Mouse (Mus musculus) heart, adult 9 months (tissue): ENCODE data around the gene Macf1.
"Not testable (repeated sequence)": the region's sequence is repeated elsewhere in the genome, so short reads cannot be mapped to it uniquely, and the experiment has no call there.

Experiments
- DNase-seq, 2 experiments: peaks; one replicate each; pipeline ENCODE4 v3.0.0; 2022; ENCODE audit warnings: low spot score in 2 of 2

Macf1 gene

DNA sequence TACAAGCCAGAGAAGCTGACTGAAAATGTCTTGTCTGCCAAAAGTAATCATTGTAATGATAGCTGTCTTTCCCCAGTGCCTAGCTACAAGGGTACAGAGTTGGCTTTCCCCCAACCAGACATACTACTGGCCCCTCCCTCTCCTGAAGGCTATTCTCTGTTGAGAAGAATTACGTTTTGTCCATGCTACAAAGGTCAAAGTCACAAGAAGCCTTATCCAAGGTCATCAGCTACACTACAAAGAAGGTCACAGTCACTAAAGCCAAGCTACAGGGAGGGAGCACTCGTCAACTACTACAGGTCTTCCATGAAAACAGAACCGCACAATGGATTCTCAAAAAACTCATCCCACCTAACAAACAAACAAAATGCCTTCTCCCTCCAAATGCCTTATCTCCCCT is 49.7 kb downstream of the Macf1 start:
- no peak for DNase-seq

DNA sequence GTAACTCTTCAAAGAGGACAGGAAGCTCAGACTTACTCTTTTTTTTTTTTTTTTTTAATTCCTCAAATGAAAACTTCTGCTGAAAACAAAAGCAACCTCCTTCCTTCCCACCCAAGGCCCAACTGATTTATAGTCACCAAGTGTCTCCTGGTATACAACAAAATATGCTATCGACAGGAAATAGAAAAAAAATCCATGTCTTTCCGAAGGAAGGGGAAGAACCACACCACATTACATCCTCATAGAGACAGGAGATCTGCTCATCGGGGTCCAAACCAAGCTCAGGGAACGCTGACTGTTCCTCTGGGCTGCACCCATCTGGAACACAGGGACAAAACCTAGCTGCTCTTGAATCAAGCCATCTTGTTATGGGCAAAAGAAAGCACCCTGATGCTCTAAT is 50.3 kb downstream of the Macf1 start:
- peak in 1 of 2 experiments; percentile 28 for DNase-seq

DNA sequence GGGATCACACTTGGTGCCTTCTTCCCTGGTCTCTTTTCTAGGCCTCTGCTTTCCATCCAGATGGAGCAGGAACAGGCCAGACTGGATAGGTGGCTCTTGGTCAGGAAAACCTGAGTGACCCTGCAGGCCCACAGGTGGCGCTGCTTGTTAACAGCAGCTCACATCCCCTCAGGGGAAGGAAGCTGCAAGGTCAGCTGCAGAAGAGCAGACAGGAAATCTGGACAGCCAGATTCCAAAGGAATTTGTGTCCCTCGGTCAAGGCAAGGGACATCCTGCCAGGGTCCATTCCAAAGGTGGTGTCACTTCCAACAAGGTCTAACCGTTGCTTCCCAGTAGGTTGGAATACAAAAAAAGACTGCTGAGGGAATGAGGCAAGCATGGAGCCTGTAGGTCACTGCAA is 50.8 kb downstream of the Macf1 start:
- peak; percentile 77 to 89 for DNase-seq

DNA sequence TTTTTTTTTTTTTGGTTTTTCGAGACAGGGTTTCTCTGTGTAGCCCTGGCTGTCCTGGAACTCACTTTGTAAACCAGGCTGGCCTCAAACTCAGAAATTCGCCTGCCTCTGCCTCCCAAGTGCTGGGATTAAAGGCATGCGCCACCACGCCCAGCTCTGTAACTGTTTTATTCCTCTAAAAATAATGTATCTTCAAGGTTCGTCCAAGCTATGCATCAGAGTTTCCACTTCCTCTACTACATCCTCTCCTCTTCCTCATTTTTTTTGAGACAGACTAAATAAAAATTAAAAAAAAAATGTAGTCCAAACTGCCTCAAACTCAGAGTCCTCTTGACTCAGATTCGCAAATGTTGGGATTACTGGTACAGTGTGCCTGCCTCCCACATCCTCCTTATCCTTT is 52.0 kb downstream of the Macf1 start:
- DNase-seq, result not testable (repeated sequence)

DNA sequence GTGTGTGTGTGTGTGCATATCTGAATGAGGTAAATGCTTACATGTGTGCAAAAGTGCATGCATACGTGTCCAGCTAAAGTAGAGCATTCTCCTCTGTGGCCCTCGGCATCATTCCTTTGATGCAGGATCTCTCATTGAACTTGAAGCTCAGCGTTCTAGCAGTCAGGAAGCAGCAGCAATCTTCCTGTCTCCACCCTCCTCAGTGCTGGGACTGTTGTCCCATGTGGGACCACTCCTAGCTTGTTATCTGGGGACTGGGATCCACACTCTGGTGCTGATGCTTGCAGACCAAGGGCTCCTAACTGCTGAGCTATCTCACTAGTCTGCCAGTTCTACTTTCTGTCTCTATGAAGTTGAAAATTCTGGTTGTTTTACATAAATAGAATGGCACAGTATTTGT is 52.5 kb downstream of the Macf1 start:
- DNase-seq, result no peak

DNA sequence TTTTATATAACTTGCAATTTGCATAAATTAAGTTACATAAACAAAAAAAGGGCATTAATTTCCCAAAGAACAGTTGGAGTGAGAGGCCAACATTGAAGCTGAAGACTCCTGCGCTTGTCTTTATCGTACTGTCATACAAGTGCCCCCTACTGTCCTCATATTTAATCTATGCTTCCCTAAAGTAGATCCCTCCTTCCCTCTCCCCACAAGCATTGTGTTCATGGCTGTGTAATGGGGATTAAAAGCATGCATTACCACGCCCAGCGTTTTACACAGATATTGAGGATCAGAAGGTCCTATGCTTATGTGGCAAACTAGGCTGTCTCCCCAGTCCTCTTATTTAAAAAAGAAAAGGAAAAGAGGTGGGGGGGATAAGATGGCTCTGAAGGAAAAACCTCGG is 56.5 kb downstream of the Macf1 start:
- DNase-seq, result no peak

DNA sequence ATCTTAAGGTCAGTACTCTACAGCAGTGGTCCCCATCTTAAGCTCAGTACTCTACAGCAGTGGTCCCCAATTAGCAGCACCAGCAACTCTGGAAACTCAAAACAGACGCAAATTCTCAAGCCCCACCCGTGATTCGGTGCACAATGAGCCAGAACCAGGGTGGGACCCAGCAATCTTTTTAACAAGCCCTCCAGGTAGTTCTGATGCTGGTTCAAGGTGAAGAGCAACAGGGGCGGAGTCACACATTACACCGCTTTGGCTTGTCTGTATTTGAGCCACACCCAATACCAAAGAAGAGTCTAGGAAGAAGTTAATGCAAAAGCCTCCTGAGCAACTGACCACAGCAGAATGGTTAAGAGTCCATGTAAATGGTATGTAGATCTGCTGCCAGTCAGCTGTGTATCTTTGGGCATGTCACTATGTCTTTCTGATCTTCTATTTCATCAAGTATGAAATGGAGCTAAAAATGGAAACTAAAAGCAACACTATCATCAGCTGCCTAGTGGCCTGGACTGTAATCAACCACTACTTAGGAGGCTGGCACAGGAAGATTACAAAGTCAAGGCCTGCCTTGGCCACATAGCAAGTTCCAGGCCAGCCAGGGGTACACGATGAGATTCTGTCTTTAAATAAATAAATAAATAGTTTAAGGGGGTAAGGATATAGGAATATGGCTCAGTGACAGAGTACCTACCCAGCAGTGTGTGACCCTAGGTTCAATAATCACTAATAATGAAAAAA is 58.7 kb downstream of the Macf1 start:
- DNase-seq, result no peak

DNA sequence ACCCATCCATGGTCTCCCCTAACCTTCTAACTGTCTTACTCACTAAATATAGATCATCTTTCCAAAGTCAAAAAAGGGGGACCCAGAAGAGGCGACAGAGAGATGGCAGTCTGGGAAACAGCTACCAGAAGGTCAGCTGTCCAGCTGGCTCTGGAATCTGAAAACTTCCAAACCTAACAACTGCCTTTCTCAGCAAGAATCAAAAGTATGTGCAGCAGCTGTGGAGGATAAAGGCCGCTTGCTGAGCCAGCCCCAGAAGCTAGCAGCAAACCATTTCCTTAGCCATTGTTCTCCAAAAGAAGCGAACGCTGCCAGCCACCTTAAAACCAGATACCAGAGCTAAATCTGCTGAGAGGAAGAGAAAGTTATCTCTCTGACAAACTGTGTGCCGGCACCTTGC is 59.7 kb downstream of the Macf1 start:
- peak; percentile 43 to 55 for DNase-seq

DNA sequence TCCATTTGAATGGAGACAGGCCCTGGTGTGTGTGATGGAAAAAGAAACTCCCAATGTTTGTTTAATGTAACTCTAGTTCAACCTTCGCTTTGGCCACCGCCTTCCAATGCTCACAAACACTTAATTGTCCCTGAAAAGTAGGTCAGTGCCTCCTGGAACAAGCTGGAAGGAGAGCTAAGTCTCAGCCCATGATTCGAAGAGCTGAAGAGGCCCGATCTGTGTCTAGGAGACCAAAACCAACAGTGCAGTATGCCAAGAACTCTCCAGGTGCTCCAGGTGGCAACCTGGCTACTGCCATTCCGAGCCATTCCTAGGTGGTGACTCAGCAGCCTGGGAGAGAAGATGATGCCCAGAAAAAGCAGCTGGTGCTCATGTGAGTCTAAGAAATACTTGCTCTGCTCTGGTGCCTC is 60.4 kb downstream of the Macf1 start:
- DNase-seq, result no peak

DNA sequence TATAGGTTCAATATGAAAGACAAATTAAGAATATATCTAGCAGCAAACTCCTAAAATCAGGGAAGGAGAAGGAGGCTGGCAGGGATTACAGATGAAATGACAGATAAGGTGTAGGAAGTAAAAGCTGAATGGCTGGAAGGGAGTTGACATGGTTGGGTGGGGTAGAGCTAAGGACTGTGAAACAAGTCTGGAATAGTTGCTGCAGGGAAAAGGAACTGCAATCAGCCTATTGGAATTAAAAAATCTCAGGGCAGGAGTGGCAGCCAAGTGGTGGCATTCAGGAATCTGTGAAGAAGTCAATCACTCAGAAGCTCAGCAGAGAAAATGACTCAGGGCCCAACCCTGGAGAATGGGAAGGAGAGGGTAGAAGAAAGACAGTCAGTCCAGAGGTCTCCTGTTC is 62.4 kb downstream of the Macf1 start:
- DNase-seq, result no peak

DNA sequence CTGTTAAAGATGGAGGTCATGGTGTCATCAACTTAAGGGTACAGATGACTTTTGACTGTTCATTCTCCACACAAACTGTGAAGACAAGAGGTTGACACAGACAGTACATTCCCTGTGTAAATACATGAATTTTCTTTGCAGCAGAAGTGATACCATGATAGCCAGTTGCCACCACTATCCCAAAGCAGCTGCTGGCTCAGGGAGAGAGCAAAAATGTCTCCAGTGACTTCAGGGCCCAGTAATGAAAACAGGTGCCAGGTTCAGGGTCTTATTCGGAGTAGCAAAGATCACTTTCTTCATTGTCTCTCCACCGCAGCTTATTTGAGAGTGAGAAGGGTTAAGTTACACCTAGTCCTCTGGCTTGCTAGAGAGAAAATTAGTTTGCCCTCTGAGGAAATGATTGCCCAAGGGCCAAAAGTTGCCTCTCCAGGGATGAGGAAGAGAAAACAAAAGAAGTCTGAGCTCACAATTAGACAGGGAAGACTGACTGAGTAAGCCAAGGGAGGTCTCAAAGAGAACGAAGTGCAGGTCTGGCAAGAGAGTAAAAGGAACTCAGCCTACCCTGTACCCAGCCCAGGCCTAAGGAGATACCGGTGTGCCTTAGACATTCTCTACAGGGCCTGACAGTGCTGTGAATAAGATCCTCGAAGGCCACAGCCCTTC is 66.3 kb downstream of the Macf1 start:
- DNase-seq, result no peak

DNA sequence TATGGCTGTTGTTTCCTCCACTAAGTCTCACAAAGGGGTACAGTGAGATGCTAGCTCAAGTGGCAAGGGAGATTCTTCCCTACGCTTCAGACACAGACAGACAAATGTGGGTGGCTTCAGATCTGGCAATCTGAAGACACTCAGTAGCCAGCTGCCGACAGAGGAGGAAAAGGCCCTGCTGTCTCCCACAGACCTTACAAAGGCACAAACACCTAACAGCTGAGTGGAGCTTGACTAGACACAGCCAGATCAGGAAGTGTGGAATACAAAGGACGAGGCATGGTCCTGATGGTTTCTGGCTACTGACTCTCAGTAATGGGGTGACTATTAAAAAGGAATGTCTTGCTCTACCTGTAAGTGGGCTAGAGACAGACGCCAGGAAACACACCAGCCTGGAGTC is 67.2 kb downstream of the Macf1 start:
- no peak for DNase-seq

DNA sequence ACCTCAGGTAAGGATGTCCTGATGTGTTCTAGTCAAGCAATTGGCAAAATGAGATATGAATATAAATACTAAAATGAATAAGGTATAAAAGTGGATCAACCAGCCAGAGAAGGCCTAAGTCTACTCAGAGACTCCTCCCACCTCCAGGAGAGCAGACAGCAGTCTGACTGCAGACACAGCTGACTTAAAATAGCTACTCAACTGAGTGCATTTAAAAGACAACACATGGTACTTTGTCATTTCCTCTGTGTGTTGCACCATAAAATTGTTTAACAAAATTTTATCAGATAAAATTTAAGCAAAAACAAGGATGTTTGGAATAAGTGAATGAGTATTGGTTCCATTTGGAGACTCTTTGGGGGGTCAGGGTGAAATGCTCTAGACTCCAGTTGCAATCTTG is 67.7 kb downstream of the Macf1 start:
- DNase-seq, result no peak

DNA sequence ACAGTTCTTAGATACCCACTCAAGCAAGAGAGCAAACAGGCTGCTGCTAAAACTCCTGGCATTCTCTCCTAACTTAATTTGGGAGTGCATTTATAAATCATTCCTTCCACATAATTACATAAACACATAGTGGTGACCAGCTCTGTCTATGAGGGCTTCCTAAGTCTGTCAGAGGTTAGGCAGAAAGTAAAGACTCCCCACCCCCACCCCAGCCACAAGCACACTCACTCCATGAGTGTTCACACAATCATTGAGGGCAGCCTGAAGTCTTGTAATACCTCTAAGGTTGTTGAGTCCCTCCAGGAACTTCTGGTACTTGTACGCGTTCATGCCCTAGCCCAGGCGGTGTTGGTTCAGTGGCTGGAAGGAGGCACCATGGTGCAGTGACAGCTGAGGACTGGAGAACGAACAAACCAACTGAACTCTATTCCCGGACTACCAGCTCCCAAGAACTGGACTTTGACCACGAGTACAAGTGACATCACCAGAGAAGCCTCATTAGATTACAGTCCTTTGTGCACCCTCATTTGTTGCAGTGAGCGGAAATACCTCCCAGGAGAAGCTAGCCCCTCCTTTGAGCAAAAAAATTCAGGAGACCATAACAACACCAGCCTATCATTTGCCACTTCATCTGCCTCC is 70.7 kb downstream of the Macf1 start:
- no peak for DNase-seq

DNA sequence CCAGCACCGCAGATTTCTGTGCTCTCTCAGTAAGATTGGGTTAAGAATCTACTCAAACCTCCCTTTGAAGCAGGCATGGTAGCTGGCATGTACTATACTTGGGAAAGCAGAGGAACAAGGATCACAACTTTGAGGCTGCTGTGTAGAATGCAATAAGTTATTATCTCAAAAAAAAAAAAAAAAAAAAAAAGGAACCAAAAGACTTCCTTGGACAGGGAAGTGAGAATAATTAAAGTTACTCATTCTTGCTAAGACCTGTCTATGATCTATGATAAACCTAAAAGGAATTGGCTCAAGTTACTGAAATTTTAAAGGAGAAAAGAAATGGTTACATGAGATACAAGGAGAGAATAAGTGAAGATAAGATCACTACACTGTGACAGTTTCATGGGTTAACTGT is 72.2 kb downstream of the Macf1 start:
- DNase-seq, result no peak

DNA sequence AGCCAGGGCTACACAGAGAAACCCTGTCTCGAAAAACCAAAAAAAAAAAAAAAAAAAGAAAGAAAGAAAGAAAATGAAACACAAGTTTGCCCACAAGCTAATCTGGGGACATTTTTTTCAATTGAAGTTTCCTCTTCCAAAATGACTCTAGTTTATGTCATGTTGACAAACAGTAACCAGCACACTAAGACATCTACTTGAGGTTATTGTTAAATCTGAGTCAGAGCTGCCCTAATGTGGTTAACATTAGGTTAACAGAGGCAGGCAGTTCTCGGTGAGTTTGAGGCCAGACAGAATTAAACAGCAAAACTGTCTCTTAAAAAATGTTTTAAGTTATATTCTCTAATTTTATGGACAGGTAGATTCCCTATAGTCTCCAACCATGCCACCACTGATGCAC is 72.9 kb downstream of the Macf1 start:
- no peak for DNase-seq

DNA sequence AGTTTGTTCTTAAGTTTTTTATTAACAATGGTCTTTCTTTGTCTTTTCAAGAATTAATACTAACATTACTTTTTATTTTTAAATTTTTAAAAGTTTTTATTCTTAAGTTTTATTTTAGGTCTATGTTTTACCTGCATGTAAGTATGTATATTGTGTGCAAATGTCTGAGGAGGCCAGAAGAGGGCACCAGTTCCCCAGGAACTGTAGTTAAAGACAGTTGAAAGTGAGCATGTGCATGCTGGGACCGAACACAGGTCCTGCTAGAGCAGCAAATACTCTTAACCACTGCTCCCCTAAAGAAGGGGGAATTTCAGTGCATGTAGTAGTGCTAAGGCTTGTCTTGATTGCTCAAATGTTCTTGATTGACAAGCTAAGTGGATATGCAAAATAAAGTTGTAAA is 77.0 kb downstream of the Macf1 start:
- no peak for DNase-seq

DNA sequence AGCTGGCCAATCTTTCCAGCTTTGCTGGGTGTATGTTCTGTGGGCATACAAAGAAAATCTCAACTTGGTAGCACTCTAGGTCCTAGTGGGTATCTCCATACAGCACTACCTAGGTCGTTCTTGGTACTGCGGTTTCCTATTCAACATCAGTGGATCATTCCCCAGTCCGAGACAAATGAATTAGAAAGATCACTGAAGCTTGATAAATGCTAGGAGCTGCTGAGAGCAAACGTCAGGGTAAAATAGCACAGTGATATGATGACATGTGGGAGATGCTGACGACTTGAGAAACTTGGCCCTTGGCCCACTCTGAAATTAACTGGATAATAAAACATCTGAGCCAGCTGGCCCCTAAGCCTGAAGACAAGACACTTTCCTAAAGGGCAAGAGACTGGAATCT is 78.2 kb downstream of the Macf1 start:
- DNase-seq, result no peak

DNA sequence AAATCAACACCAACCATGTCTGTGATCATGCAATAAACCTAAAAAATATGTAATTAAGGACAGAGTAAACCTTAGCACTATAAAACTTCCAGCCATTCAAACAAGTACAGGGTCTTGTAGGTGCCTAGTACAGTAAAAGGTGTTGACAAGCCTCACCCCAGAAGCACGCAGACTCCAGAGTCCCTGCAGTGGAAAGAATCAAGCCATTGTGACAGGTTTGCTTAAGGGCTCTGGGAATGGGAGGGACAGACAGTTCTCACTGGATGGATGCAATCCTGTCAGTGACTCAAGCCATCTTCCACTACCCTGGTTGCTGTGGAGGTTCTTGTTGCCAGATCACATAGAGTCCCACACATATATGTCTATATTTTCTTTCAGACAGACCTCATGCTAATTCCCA is 78.9 kb downstream of the Macf1 start:
- no peak for DNase-seq

DNA sequence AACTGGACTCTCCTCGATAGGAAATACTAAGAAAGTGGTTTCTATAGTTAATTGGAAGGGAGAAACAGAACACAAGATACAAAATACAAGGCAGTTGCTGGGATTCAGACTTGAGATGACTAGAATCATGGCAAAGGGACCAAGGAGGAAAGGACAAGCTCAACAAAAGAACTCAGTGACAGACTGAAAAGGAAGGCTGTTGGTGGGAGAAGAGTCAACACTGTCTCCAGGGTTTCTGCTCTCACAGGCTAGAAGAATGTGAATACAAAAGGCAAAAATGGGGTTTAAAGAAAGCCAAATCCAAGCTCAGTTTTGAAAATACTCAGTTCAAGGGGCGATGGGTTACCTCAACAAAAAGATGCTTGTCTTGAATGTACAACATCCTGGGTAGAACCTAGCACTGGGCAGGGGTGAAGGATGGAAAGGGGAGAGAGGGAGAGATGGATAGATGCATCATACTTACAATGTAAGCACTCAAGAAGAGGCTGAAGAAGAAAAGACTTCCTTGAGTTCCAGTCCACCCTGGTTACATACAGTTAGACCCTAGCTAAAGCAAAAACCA is 81.4 kb downstream of the Macf1 start:
- DNase-seq, result no peak

DNA sequence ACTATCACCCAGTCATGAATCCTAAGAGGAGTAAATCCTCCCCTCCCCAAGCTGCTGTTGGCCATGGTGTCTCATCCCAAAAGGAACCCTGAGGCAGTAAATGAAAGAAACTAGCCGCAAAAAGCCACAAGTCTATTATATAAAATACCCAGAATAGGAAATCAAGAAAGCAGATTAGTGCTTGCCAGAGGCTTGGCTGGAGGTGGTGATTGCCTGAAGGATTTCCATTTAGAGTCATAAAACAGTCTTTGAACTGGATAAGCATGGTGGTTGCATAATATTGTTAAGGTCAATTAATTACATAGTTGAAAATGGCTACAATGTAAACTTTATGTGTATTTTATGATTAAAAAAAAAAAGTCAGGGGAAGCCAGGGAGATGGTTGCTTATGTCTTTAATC is 83.1 kb downstream of the Macf1 start:
- DNase-seq, result no peak

DNA sequence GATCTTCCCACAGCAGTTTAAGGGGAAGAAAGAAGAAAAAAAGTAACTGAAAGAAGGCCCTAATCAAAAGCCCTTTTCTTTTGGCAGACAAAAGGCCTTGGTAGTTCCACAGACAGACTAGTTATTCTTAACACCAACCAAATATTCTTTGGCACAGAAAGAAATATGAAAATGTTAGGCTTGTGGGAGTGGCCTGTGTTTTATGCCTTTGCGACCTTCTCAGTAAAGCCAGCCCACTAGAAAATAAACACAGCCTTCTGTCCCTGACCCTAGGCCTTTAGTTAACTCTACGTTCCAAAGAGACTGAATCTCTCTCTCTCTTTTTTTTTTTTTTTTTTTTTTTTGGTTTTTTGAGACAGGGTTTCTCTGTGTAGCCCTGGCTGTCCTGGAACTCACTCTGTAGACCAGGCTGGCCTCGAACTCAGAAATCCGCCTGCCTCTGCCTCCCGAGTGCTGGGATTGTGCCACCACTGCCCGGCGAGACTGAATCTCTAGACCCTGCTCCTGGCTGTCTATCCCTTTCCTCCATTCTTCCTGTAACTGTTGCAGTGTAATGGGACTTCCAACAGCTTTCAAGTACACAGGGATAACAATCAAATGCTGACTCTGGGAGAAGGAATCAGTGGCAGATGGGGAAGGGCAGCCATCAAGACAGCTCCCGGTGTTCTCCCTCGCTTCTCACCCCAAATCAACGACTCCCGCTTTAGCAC is 85.5 kb downstream of the Macf1 start:
- DNase-seq, result no peak
